Mouse (Mus musculus): ENCODE data around the gene Flywch2. TPM values are rescaled to one million over a fixed set of nuclear protein-coding genes. Genes with fewer than 3 reads are reported as not detected.

The Flywch2 gene
- polyA plus RNA-seq, 1 experiment = 27.2 TPM

- H3K27ac ChIP-seq (ENCODE audit: insufficient read depth, low read length) = no peak overlapping the region
- H3K4me3 ChIP-seq (ENCODE audit: insufficient read depth, low read length) = no peak overlapping the region
- TF ChIP-seq CTCF (IDR thresholded peaks at IDR 0.05; ENCODE audit: extremely low read depth, insufficient read depth, low read length) = no peak
- no peak for TF ChIP-seq POLR2A (IDR thresholded peaks at IDR 0.05; ENCODE audit: extremely low read depth, insufficient read depth, low read length)
- H3K4me1 ChIP-seq (ENCODE audit: control insufficient read depth, insufficient read depth, low read length) = no peaks in the 10 kb centered on the region
Measured at GRCm38 (mm10) chr17:23797316-23797715, 11.4 kb upstream of the Flywch2 start.

DNA sequence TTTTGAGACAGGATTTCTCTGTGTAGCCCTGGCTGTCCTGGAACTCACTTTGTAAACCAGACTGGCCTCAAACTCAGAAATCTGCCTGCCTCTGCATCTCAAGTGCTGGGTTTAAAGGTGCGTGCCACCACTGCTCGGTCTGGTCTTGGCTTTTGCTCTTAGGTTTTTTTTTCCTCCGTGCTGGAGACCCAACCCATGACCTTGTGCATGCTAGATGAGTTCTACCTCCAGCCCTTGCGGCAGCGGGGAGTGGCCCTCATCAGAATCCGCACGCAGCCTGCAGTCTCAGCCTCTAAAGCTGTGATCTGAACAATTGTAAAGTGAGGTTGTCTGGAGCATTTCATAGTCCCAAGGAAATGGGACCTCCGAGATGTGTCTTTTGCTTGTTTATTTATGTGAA lies 9.4 kb upstream of the Flywch2 start:
- TF ChIP-seq CTCF (IDR thresholded peaks at IDR 0.05; ENCODE audit: extremely low read depth, insufficient read depth, low read length) = no peak
- no peak for TF ChIP-seq POLR2A (IDR thresholded peaks at IDR 0.05; ENCODE audit: extremely low read depth, insufficient read depth, low read length)
- no peaks in the 10 kb centered on the region for H3K4me1 ChIP-seq (ENCODE audit: control insufficient read depth, insufficient read depth, low read length)
- H3K27ac ChIP-seq (ENCODE audit: insufficient read depth, low read length) = no peak overlapping the region
- no peak overlapping the region for H3K4me3 ChIP-seq (ENCODE audit: insufficient read depth, low read length)

DNA sequence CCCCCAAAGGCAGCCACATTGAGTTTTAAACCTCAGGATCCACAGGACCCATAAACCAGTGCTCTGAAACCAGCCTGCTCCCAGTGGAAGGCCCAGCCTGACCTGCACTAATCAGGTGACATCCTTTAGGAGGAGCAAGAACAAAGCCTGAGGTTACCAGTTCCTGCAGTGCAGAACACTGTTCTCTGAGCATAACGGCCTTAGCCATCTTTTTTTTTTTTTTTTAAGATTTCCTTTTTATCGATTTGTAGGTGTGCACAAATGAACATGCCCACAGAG lies 5.1 kb upstream of the Flywch2 start:
- Histone ChIP-seq H3K4me3 (ENCODE audit: insufficient read depth, low read length) (peak overlapping the region; percentile 39), H3K4me1 (ENCODE audit: control insufficient read depth, insufficient read depth, low read length) (0 out of 2 replicates have a peak, but pooled peaks cover 1% of the 10 kb centered on the region), H3K27ac (ENCODE audit: insufficient read depth, low read length) (peak overlapping the region; percentile 91)
- no peak for TF ChIP-seq CTCF (IDR thresholded peaks at IDR 0.05; ENCODE audit: extremely low read depth, insufficient read depth, low read length)

- peak within 1 kb of the TSS; percentile 39 for H3K4me3 ChIP-seq (ENCODE audit: insufficient read depth, low read length)
- TF ChIP-seq POLR2A (IDR thresholded peaks at IDR 0.05; ENCODE audit: extremely low read depth, insufficient read depth, low read length) (peak; percentile 46; the same call in 1 of the 2 replicates), CTCF (IDR thresholded peaks at IDR 0.05; ENCODE audit: extremely low read depth, insufficient read depth, low read length) (no peak)
- H3K27ac ChIP-seq (ENCODE audit: insufficient read depth, low read length) = peak within 1 kb of the TSS; percentile 91
- H3K4me1 ChIP-seq (ENCODE audit: control insufficient read depth, insufficient read depth, low read length) = 0 out of 2 replicates have a peak, but pooled peaks cover 1% of the 10 kb centered on the region
Measured at GRCm38 (mm10) chr17:23790269-23791078, 4.6 kb upstream of the Flywch2 start, which contains the start of gene Srrm2. Gene Srrm2 (plus strand): TSS chr17:23790532.

GRCm38 (mm10) chr17:23789749-23790268 lies 3.9 kb upstream of the Flywch2 start:
- 0 out of 2 replicates have a peak, but pooled peaks cover 1% of the 10 kb centered on the region for H3K4me1 ChIP-seq (ENCODE audit: control insufficient read depth, insufficient read depth, low read length)
- peak overlapping the region; percentile 39 for H3K4me3 ChIP-seq (ENCODE audit: insufficient read depth, low read length)
- H3K27ac ChIP-seq (ENCODE audit: insufficient read depth, low read length) = peak overlapping the region; percentile 91; the same call in 1 of the 2 replicates
- TF ChIP-seq POLR2A (IDR thresholded peaks at IDR 0.05; ENCODE audit: extremely low read depth, insufficient read depth, low read length) = no peak

GRCm38 (mm10) chr17:23788973-23789372 lies 3.1 kb upstream of the Flywch2 start:
- TF ChIP-seq POLR2A (IDR thresholded peaks at IDR 0.05; ENCODE audit: extremely low read depth, insufficient read depth, low read length) = no peak
- TF ChIP-seq CTCF (IDR thresholded peaks at IDR 0.05; ENCODE audit: extremely low read depth, insufficient read depth, low read length) = no peak
- no peak overlapping the region for H3K4me3 ChIP-seq (ENCODE audit: insufficient read depth, low read length)
- H3K27ac ChIP-seq (ENCODE audit: insufficient read depth, low read length) = no peak overlapping the region
- H3K4me1 ChIP-seq (ENCODE audit: control insufficient read depth, insufficient read depth, low read length) = 0 out of 2 replicates have a peak, but pooled peaks cover 1% of the 10 kb centered on the region

GRCm38 (mm10) chr17:23786510-23786931 lies 640 bp upstream of the Flywch2 start:
- Histone ChIP-seq H3K27ac (ENCODE audit: insufficient read depth, low read length) (peak overlapping the region; percentile 7; the same call in 1 of the 2 replicates), H3K4me3 (ENCODE audit: insufficient read depth, low read length) (peak overlapping the region; percentile 28), H3K4me1 (ENCODE audit: control insufficient read depth, insufficient read depth, low read length) (0 out of 2 replicates have a peak, but pooled peaks cover 1% of the 10 kb centered on the region)
- TF ChIP-seq POLR2A (IDR thresholded peaks at IDR 0.05; ENCODE audit: extremely low read depth, insufficient read depth, low read length) = peak; percentile 58; the same call in 1 of the 2 replicates
- no peak for TF ChIP-seq CTCF (IDR thresholded peaks at IDR 0.05; ENCODE audit: extremely low read depth, insufficient read depth, low read length)

DNA sequence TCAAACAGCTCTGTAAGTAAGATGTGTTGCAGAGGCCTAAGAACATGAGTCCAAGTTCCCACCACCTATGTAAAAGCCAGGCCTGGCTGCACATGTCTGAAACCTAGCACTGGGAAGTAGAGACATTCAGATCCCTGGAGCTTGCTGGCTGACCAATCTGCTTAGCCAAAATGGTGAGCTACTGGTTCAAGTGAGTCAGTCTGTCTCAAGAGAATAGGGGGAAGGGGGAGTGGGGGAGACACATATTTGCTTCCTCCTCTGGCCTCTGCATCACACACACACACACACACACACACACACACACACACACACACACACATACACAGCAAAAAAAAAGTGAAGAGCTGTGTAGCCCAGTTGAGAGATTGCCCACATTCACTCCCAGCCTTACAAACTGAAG lies 2.5 kb downstream of the Flywch2 start:
- TF ChIP-seq CTCF (IDR thresholded peaks at IDR 0.05; ENCODE audit: extremely low read depth, insufficient read depth, low read length) = no peak
- TF ChIP-seq POLR2A (IDR thresholded peaks at IDR 0.05; ENCODE audit: extremely low read depth, insufficient read depth, low read length) = no peak
- Histone ChIP-seq H3K4me1 (ENCODE audit: control insufficient read depth, insufficient read depth, low read length) (no peaks in the 10 kb centered on the region), H3K27ac (ENCODE audit: insufficient read depth, low read length) (no peak overlapping the region), H3K4me3 (ENCODE audit: insufficient read depth, low read length) (no peak overlapping the region)

GRCm38 (mm10) chr17:23778447-23778846 lies 7.4 kb downstream of the Flywch2 start:
- TF ChIP-seq POLR2A (IDR thresholded peaks at IDR 0.05; ENCODE audit: extremely low read depth, insufficient read depth, low read length) (no peak), CTCF (IDR thresholded peaks at IDR 0.05; ENCODE audit: extremely low read depth, insufficient read depth, low read length) (no peak)
- Histone ChIP-seq H3K27ac (ENCODE audit: insufficient read depth, low read length) (no peak overlapping the region), H3K4me1 (ENCODE audit: control insufficient read depth, insufficient read depth, low read length) (0 out of 2 replicates have a peak, but pooled peaks cover 2% of the 10 kb centered on the region), H3K4me3 (ENCODE audit: insufficient read depth, low read length) (no peak overlapping the region)

GRCm38 (mm10) chr17:23777141-23777540 lies 8.7 kb downstream of the Flywch2 start:
- no peak overlapping the region for H3K4me3 ChIP-seq (ENCODE audit: insufficient read depth, low read length)
- TF ChIP-seq CTCF (IDR thresholded peaks at IDR 0.05; ENCODE audit: extremely low read depth, insufficient read depth, low read length) (no peak), POLR2A (IDR thresholded peaks at IDR 0.05; ENCODE audit: extremely low read depth, insufficient read depth, low read length) (no peak)
- 0 out of 2 replicates have a peak, but pooled peaks cover 2% of the 10 kb centered on the region for H3K4me1 ChIP-seq (ENCODE audit: control insufficient read depth, insufficient read depth, low read length)
- no peak overlapping the region for H3K27ac ChIP-seq (ENCODE audit: insufficient read depth, low read length)

All from cortical plate, adult 2 months (tissue).